8 mouse cellular contexts compared by ENCODE assay signal in the genomic region with DNA sequence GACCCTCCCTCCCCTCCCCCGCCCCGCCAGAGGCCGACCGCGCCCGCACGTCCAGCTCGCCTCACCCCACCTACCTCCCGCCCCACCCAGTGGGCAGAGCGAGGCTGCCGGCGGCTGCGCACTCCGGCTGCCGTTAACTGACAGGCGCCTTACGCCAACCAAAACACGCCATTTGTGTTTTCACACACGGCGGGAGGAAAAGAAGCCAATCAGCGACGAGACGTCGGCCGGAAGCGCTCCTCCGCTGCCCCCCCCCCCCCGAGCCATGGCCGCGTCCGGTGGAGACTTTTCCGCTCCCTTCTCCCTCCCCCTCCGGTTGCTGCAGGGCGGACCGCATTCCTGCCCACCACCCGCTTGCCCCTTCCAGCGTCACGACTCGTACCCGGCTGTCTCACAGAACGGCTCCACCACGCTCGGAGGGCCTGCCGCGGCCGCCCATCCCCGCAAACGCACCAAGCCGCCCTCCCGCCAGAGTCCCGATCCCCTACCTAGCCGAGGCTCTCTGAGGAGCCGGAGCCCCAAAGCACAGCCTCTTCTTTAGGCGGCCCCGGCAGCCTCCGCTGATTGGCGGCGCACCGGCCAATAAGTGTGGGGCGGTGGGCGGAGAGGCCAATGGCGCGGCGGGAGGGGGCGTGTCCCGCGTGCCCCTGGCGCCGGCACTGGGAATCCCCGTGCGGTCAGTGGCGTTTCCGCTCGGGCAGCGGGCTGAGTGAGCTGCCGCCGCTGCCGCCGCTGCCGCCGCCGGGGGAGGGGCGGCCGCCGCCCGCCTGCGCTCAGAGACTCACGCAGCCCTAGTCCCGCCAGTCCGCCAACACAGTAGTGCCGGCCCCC. TPM values are rescaled to one million over a fixed set of nuclear protein-coding genes. Genes with fewer than 3 reads are reported as not detected.
DNase-seq lines count a peak whose midpoint lies in the region; ATAC-seq lines count a peak whose summit lies in the region.

Setd5 (plus strand) TSS at position 680 of the 831 bp plus-strand sequence.

- H3K4me2 ChIP-seq in heart, embryonic 14.5 days (ENCODE audit: low read length): peak within 1 kb of the TSS; percentile 75
- H3K4me2 ChIP-seq in liver, embryonic 13.5 days: peak within 1 kb of the TSS; percentile 93
- peak within 1 kb of the TSS; percentile 75 for H3K4me2 ChIP-seq in stomach, embryonic 16.5 days (ENCODE audit: low read depth, low read length)

- peak within 1 kb of the TSS; percentile 98 to 100 for H3K27ac ChIP-seq in heart, embryonic 14.5 days (replicated peaks in 1 of 2; ENCODE audit: control insufficient read depth in 1 of 2, insufficient read depth in 1 of 2, low read depth in 2 of 2, low read length in 2 of 2)
- H3K27ac ChIP-seq in liver, embryonic 13.5 days: peak within 1 kb of the TSS; percentile 100
- H3K27ac ChIP-seq in stomach, embryonic 16.5 days (ENCODE audit: low read length): peak within 1 kb of the TSS; percentile 100

- DNase-seq in c-Kit-negative CD71-positive TER-119-positive erythroid progenitor cells, embryonic 14.5 days (ENCODE audit: low read depth, low spot score): peak; percentile 89
- peak; percentile 86 for DNase-seq in fibroblast of lung, adult 2 months (ENCODE audit: low read depth)
- peak; percentile 99 for DNase-seq in kidney, postnatal 14 days
- peak; percentile 96 for DNase-seq in liver, embryonic 13.5 days
- DNase-seq in neural tube, embryonic 10.5 days (ENCODE audit: extremely low spot score, low spot score): peak; percentile 98

- no peaks in the 10 kb centered on the region for H3K9me3 ChIP-seq in heart, embryonic 14.5 days (ENCODE audit: control insufficient read depth, low read length)
- H3K9me3 ChIP-seq in liver, embryonic 13.5 days (replicated peaks): no peaks in the 10 kb centered on the region
- H3K9me3 ChIP-seq in stomach, embryonic 16.5 days (replicated peaks; ENCODE audit: control insufficient read depth, low read length): no peaks in the 10 kb centered on the region

- H3K9ac ChIP-seq in heart, embryonic 14.5 days (ENCODE audit: low read length): peak within 1 kb of the TSS; percentile 100
- H3K9ac ChIP-seq in liver, embryonic 13.5 days: peak within 1 kb of the TSS; percentile 99
- peak within 1 kb of the TSS; percentile 100 for H3K9ac ChIP-seq in stomach, embryonic 16.5 days (ENCODE audit: low read length)

- under 1% methylated on average over 82 of the region's 91 CpGs for WGBS in heart, embryonic 14.5 days
- WGBS in liver, embryonic 13.5 days (ENCODE audit: insufficient replicate concordance): under 1% methylated on average over 68 of the region's 91 CpGs
- WGBS in stomach, embryonic 16.5 days: under 1% methylated on average over 64 of the region's 91 CpGs

- H3K4me1 ChIP-seq in heart, embryonic 14.5 days (ENCODE audit: control insufficient read depth in 2 of 2, insufficient read depth in 2 of 2, low read length in 2 of 2): peaks cover 2 to 47% of the 10 kb centered on the region in 2 experiments; a peak in 2 of 4 replicates
- H3K4me1 ChIP-seq in liver, embryonic 13.5 days (replicated peaks): peaks cover 52% of the 10 kb centered on the region
- peaks cover 26% of the 10 kb centered on the region for H3K4me1 ChIP-seq in stomach, embryonic 16.5 days (ENCODE audit: control insufficient read depth, insufficient read depth, low read length)

- peak within 1 kb of the TSS; percentile 86 to 96 for H3K4me3 ChIP-seq in heart, embryonic 14.5 days (ENCODE audit: control insufficient read depth in 1 of 2, insufficient read depth in 1 of 2, low read depth in 1 of 2, low read length in 2 of 2)
- peak within 1 kb of the TSS; percentile 96 for H3K4me3 ChIP-seq in liver, embryonic 13.5 days (replicated peaks)
- H3K4me3 ChIP-seq in stomach, embryonic 16.5 days (replicated peaks; ENCODE audit: low read length): peak within 1 kb of the TSS; percentile 98

- peak; percentile 75 for ATAC-seq in CD4-positive, CD25-positive, alpha-beta regulatory T cell, adult 4 months
- ATAC-seq in heart, embryonic 14.5 days (ENCODE audit: insufficient number of reproducible peaks, insufficient read depth, low FRiP score, low read depth): peak; percentile 94
- ATAC-seq in liver, embryonic 13.5 days (ENCODE audit: low read depth): peak; percentile 84
- peak; percentile 92 for ATAC-seq in stomach, embryonic 16.5 days (ENCODE audit: insufficient read depth, low FRiP score)

- no peaks in the 10 kb centered on the region for H3K27me3 ChIP-seq in heart, embryonic 14.5 days (ENCODE audit: control insufficient read depth, insufficient read depth, low read length)
- no peaks in the 10 kb centered on the region for H3K27me3 ChIP-seq in liver, embryonic 13.5 days
- H3K27me3 ChIP-seq in stomach, embryonic 16.5 days (ENCODE audit: control insufficient read depth, insufficient read depth, low read length): no peaks in the 10 kb centered on the region

- 0 out of 2 replicates have a peak, but pooled peaks cover 7% of the 10 kb centered on the region for H3K36me3 ChIP-seq in heart, embryonic 14.5 days (ENCODE audit: control insufficient read depth, insufficient read depth, low read length)
- H3K36me3 ChIP-seq in liver, embryonic 13.5 days: 0 out of 2 replicates have a peak, but pooled peaks cover 3% of the 10 kb centered on the region
- no peaks in the 10 kb centered on the region for H3K36me3 ChIP-seq in stomach, embryonic 16.5 days (ENCODE audit: control insufficient read depth, insufficient read depth, low read length)

RNA-seq across cellular contexts. Expression of gene Setd5, which starts in this region (rescaled TPM):
- polyA plus RNA-seq in CD4-positive, CD25-positive, alpha-beta regulatory T cell, adult 4 months (2017; shearing (Covaris generic)): 10 to 100 TPM; 31.9 to 37.2 TPM
- polyA plus RNA-seq in heart, embryonic 14.5 days (2014; fragmentation: Nextera tagmentation; extraction: Ambion mirVana): 57.0 and 59.1 TPM in 2 replicates
- polyA plus RNA-seq in liver, embryonic 13.5 days (2015; fragmentation: Nextera tagmentation; extraction: Ambion mirVana): 19.8 and 21.3 TPM in 2 replicates
- 65.6 and 66.3 TPM in 2 replicates for polyA plus RNA-seq in stomach, embryonic 16.5 days (2015; fragmentation: Nextera tagmentation; extraction: Ambion mirVana)

Comparison
In these comparisons a context has a peak if more than half of its experiments do, and no peak if none do; other contexts are left out.
1. Peak in every context shown above with its lines: DNase-seq, ATAC-seq, H3K4me3 ChIP-seq and H3K27ac ChIP-seq.